Mouse (Mus musculus) CD4-positive, CD25-positive, alpha-beta regulatory T cell, adult 9 weeks (primary cell): ENCODE data around the gene Asic5. TPM values are rescaled to one million over a fixed set of nuclear protein-coding genes. Genes with fewer than 3 reads are reported as not detected.

Experiments
- polyA plus RNA-seq: library from polyadenylated mRNA; unstranded; fragments of 100-300 nt; shearing (Covaris generic); gene quantifications from one replicate; pipeline ENCODE4 v1.2.1, GENCODE M21; 2017

Gene Asic5
- not detected for polyA plus RNA-seq

GRCm38 (mm10) chr3:81981990-81982389 lies at the start of gene Asic5:
Gene Asic5 (plus strand): TSS chr3:81982290.

GRCm38 (mm10) chr3:81976102-81976501 lies 6.0 kb upstream of the Asic5 start, which contains the start of gene Tdo2:
Gene Tdo2 (minus strand): TSS chr3:81976202.

Other genes starting within 250 kb of the Asic5 start
- 86.9 TPM for gene Ctso, start 49.7 kb upstream of the Asic5 start, polyA plus RNA-seq
- gene Tdo2, start 6.1 kb upstream of the Asic5 start, polyA plus RNA-seq = 0.74 TPM
- gene Gucy1b1, start 92.4 kb downstream of the Asic5 start, polyA plus RNA-seq = 4.7 TPM
- gene Gucy1a1, start 163.5 kb downstream of the Asic5 start, polyA plus RNA-seq = 17.0 TPM